Mouse (Mus musculus) lung, embryonic 14.5 days (tissue): Measurements from ENCODE around the gene Siglece. TPM values are rescaled to one million over a fixed set of nuclear protein-coding genes. Genes with fewer than 3 reads are reported as not detected.
"Not testable (repeated sequence)": the region's sequence is repeated elsewhere in the genome, so short reads cannot be mapped to it uniquely, and the experiment has no call there.

Source experiments
- ATAC-seq: fragments of 200-750 bp; cut with Nextera tagmentation; 2 replicates; pipeline ENCODE4 v1.8.0; 2017; ENCODE audit warnings: mild to moderate bottlenecking, moderate TSS enrichment, moderate library complexity; ENCODE audit not compliant: insufficient read depth
- DNase-seq: peaks from one replicate; pipeline ENCODE4 v3.0.0-alpha.2; 2015
- H3K27ac ChIP-seq: fragments of 300-500 bp; sonication (generic); 2 replicates; pipeline ENCODE4 v1.5.1; 2014; ENCODE audit warnings: low read depth, mild to moderate bottlenecking, moderate library complexity
- H3K27me3 ChIP-seq: fragments of 300-500 bp; sonication (generic); 2 replicates; pipeline ENCODE4 v1.6.1; 2014; ENCODE audit warnings: low read length, control low read depth; ENCODE audit not compliant: insufficient read depth
- H3K36me3 ChIP-seq: fragments of 300-500 bp; sonication (generic); 2 replicates; pipeline ENCODE4 v1.6.1; 2014; ENCODE audit warnings: control low read depth; ENCODE audit not compliant: insufficient read depth
- H3K4me1 ChIP-seq: fragments of 300-500 bp; sonication (generic); 2 replicates; pipeline ENCODE4 v1.6.1; 2014; ENCODE audit warnings: antibody characterized with exemption, control low read depth; ENCODE audit not compliant: insufficient read depth
- H3K4me2 ChIP-seq: fragments of 300-500 bp; sonication (generic); 2 replicates; pipeline ENCODE4 v1.6.1; 2014; ENCODE audit warnings: mild to moderate bottlenecking
- H3K4me3 ChIP-seq: fragments of 300-500 bp; sonication (generic); 2 replicates; pipeline ENCODE4 v1.5.1; 2014; ENCODE audit warnings: low read depth, low read length
- H3K9ac ChIP-seq: fragments of 300-500 bp; sonication (generic); 2 replicates; pipeline ENCODE4 v1.6.1; 2014
- H3K9me3 ChIP-seq: fragments of 300-500 bp; sonication (generic); 2 replicates; pipeline ENCODE4 v1.6.1; 2016; ENCODE audit warnings: low read depth, low read length, control low read depth
- CTCF ChIP-seq: IDR thresholded peaks from 2 replicates; pipeline ENCODE4 v1.5.1; 2016; ENCODE audit warnings: antibody characterized with exemption, low read depth
- WGBS: fragments of 180-500 bp; shearing (Covaris S2); extraction: QIAGEN DNeasy Blood & Tissue Kit; methylation state at CpG from one replicate; pipeline ENCODE4 v1.1.7; 2014; 5-methylcytosine and 5-hydroxymethylcytosine counted together
- polyA plus RNA-seq: library from polyadenylated mRNA; unstranded; fragments of >200 nt; fragmentation: Nextera tagmentation; extraction: Ambion mirVana; gene quantifications from 2 replicates; pipeline ENCODE4 v1.2.1, GENCODE M21; 2014

The Siglece gene
- polyA plus RNA-seq, 1 experiment from 2014 or later = 1.1 TPM

- peak overlapping the region; percentile 70 for H3K4me2 ChIP-seq
- H3K9ac ChIP-seq = peak overlapping the region; percentile 81
- H3K27ac ChIP-seq = peak overlapping the region; percentile 46; the same call in 1 of the 2 replicates
- peaks cover 28% of the 10 kb centered on the region for H3K36me3 ChIP-seq
- H3K27me3 ChIP-seq = no peaks in the 10 kb centered on the region
- DNase-seq = peak; percentile 42
- no peak; the same call in 1 of the 2 replicates for ATAC-seq
- TF ChIP-seq CTCF = no peak
- no peaks in the 10 kb centered on the region for H3K9me3 ChIP-seq
- 7% methylated on average over 10 of the region's 10 CpGs for WGBS
- H3K4me3 ChIP-seq = peak overlapping the region; percentile 69
- 0 out of 2 replicates have a peak, but pooled peaks cover 5% of the 10 kb centered on the region for H3K4me1 ChIP-seq
These were observed 12.8 kb upstream of the Siglece start for GRCm38 (mm10) chr7:43672581-43673260.

- Histone ChIP-seq H3K4me1 (0 out of 2 replicates have a peak, but pooled peaks cover 5% of the 10 kb centered on the region), H3K36me3 (peaks cover 21% of the 10 kb centered on the region), H3K27ac (peak within 1 kb of the TSS; percentile 62; the same call in 1 of the 2 replicates), H3K9me3 (no peaks in the 10 kb centered on the region), H3K4me3 (peak within 1 kb of the TSS; percentile 69), H3K27me3 (no peaks in the 10 kb centered on the region), H3K4me2 (peak within 1 kb of the TSS; percentile 70), H3K9ac (peak within 1 kb of the TSS; percentile 81)
- under 1% methylated on average over 26 of the region's 26 CpGs for WGBS
- ATAC-seq (peak; percentile 98), DNase-seq (peak; percentile 96)
- no peak for TF ChIP-seq CTCF
These were observed 12.0 kb upstream of the Siglece start, which contains the start of gene Ctu1 for GRCm38 (mm10) chr7:43671809-43672580. TSS of gene Ctu1 (plus strand) at chr7:43672016.

- no peaks in the 10 kb centered on the region for H3K9me3 ChIP-seq
- H3K27ac ChIP-seq = peak overlapping the region; percentile 61; the same call in 1 of the 2 replicates
- no peaks in the 10 kb centered on the region for H3K27me3 ChIP-seq
- WGBS = 64% methylated on average over 11 of the region's 11 CpGs
- H3K4me1 ChIP-seq = 0 out of 2 replicates have a peak, but pooled peaks cover 5% of the 10 kb centered on the region
- H3K4me2 ChIP-seq = peak overlapping the region; percentile 70
- TF ChIP-seq CTCF = no peak
- peak overlapping the region; percentile 69 for H3K4me3 ChIP-seq
- H3K36me3 ChIP-seq = peaks cover 13% of the 10 kb centered on the region
- ATAC-seq = no peak; the same call in 1 of the 2 replicates
- H3K9ac ChIP-seq = peak overlapping the region; percentile 81; the same call in 1 of the 2 replicates
- no peak for DNase-seq
These were observed 11.3 kb upstream of the Siglece start for GRCm38 (mm10) chr7:43671064-43671808.

GRCm38 (mm10) chr7:43668582-43668981, 8.6 kb upstream of the Siglece start:
- DNase-seq (peak; percentile 47), ATAC-seq (no peak)
- Histone ChIP-seq H3K9me3 (no peaks in the 10 kb centered on the region), H3K27ac (no peak overlapping the region), H3K9ac (no peak overlapping the region), H3K4me1 (0 out of 2 replicates have a peak, but pooled peaks cover 5% of the 10 kb centered on the region), H3K4me2 (no peak overlapping the region), H3K36me3 (no peaks in the 10 kb centered on the region), H3K4me3 (no peak overlapping the region), H3K27me3 (no peaks in the 10 kb centered on the region)
- peak; percentile 60 for TF ChIP-seq CTCF
- 16% methylated on average over 3 of the region's 3 CpGs for WGBS

- H3K4me2 ChIP-seq, DNase-seq, H3K4me3 ChIP-seq, H3K27ac ChIP-seq, H3K4me1 ChIP-seq, H3K9ac ChIP-seq, ATAC-seq, H3K36me3 ChIP-seq, H3K27me3 ChIP-seq, H3K9me3 ChIP-seq: not testable (repeated sequence)
- WGBS = 80% methylated on average over 4 of the region's 4 CpGs
These were observed 7.3 kb upstream of the Siglece start for GRCm38 (mm10) chr7:43667221-43667620.

- Histone ChIP-seq H3K36me3 (no peaks in the 10 kb centered on the region), H3K27ac (no peak overlapping the region), H3K27me3 (no peaks in the 10 kb centered on the region), H3K4me2 (no peak overlapping the region), H3K9me3 (no peaks in the 10 kb centered on the region), H3K4me1 (no peaks in the 10 kb centered on the region), H3K4me3 (no peak overlapping the region), H3K9ac (no peak overlapping the region)
- DNase-seq (no peak), ATAC-seq (no peak)
- 77% methylated on average over 1 of the region's 1 CpGs for WGBS
- TF ChIP-seq CTCF = no peak
These were observed 2.8 kb upstream of the Siglece start for GRCm38 (mm10) chr7:43662804-43663203.
